Mouse (Mus musculus): ENCODE results near the gene Actr1b. TPM values are rescaled to one million over a fixed set of nuclear protein-coding genes. Genes with fewer than 3 reads are reported as not detected.
"Not testable (repeated sequence)": the region's sequence is repeated elsewhere in the genome, so short reads cannot be mapped to it uniquely, and the experiment has no call there.

The Actr1b gene
- total and polyA plus RNA-seq, 2 experiments from 2014 or later, result 67.5 to 80.5 TPM

DNA sequence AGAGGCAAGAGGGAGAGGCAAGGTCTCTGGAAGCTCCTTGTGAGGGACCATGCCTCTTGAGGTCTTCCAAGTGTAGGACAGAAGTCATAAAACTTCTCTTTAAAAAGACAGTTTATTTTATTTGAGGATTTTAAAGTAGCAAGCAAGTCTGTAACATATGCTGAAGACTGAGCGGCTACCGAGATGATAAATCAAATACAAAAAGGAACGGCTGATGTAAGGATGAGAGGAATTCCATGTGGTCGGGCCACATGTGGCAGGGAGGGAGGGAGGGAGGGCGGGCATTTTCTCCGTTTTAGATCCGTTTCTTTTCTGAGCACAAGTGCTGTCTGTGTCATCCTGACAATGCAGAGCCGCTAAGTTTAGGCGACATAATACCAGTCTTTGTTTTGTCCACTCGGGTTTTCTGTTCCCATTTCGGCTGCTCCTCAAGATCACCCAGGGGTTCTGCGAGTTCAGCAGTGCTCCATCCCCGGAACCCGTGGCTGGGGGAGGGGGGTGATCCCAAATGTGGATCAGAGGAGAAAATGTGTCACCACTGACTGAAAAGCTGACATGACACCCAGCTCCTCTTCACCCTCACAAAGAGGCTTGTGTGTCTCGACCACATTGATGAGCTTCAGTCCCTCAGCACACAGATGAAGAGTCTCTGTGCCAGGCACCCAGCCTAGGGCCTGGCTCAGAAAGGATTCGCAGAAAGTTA is 41.4 kb downstream of the Actr1b start:
- ATAC-seq (ENCODE audit: insufficient read depth, low read depth) (no peak), DNase-seq (ENCODE audit: low spot score) (no peak)
- H3K27ac ChIP-seq (ENCODE audit: low read depth), result no peak overlapping the region
- H3K4me2 ChIP-seq (ENCODE audit: low read depth, low read length), result no peak overlapping the region
- H3K4me1 ChIP-seq (ENCODE audit: control insufficient read depth, insufficient read depth), result no peaks in the 10 kb centered on the region
- H3K9ac ChIP-seq (replicated peaks; ENCODE audit: low read depth, low read length), result no peak overlapping the region
- WGBS, result 46% methylated on average over 16 of the region's 16 CpGs
- H3K9me3 ChIP-seq (replicated peaks; ENCODE audit: control insufficient read depth, low read length), result no peaks in the 10 kb centered on the region
- TF ChIP-seq CTCF (IDR thresholded peaks at IDR 0.05; ENCODE audit: low read depth), result no peak
- no peak for TF ChIP-seq EP300 (IDR thresholded peaks at IDR 0.05; ENCODE audit: low read depth)
- H3K36me3 ChIP-seq (replicated peaks; ENCODE audit: control insufficient read depth, insufficient read depth, low read length), result no peaks in the 10 kb centered on the region
- H3K27me3 ChIP-seq (ENCODE audit: control insufficient read depth, insufficient read depth, low read length), result no peaks in the 10 kb centered on the region
- H3K4me3 ChIP-seq (ENCODE audit: low read depth, low read length), result no peak overlapping the region

DNA sequence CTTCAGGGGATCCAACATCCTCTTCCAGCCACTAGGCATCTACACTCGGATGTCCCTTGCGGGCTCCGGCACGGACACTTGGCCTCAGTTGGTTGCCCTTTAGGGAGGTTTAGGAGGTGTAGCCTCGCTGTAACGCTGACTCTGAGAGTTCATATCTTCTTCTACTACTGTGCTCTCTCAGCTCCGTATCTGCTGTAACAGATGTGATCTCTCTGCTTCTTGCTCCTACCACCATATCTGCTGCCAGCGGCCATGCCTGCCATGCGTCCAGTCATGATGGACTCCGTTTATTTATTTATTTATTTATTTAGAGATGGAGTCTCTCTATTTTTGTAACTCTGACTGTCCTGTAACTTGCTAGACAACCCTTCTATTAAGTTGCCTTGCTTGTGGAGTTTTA is 43.0 kb downstream of the Actr1b start:
- TF ChIP-seq EP300 (IDR thresholded peaks at IDR 0.05; ENCODE audit: low read depth), result no peak
- no peak for TF ChIP-seq CTCF (IDR thresholded peaks at IDR 0.05; ENCODE audit: low read depth)

DNA sequence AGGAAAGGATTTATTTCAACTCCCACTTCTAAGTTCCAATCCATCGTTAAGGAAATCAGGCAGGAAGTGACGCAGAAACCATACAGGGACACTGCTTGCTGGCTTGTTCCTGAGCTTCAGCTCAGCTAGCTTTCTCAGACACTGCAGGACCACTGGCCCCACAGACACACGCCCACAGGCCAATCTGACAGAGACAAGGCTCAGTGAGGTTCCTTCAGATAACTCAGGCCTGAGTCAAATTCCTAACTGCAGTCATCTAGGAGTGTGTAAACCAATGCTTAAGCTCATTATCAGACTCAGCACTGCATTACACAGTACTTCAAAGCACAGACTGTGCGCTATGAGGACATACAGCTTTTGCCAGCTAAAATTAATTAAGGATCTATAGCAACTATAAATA is 44.0 kb downstream of the Actr1b start:
- H3K4me3 ChIP-seq (ENCODE audit: low read depth, low read length), result no peak overlapping the region
- H3K4me1 ChIP-seq (ENCODE audit: control insufficient read depth, insufficient read depth), result no peaks in the 10 kb centered on the region
- no peaks in the 10 kb centered on the region for H3K36me3 ChIP-seq (replicated peaks; ENCODE audit: control insufficient read depth, insufficient read depth, low read length)
- no peak for DNase-seq (ENCODE audit: low spot score)
- 40% methylated on average over 4 of the region's 4 CpGs for WGBS
- no peak overlapping the region for H3K4me2 ChIP-seq (ENCODE audit: low read depth, low read length)
- no peaks in the 10 kb centered on the region for H3K9me3 ChIP-seq (replicated peaks; ENCODE audit: control insufficient read depth, low read length)
- H3K27me3 ChIP-seq (ENCODE audit: control insufficient read depth, insufficient read depth, low read length), result no peaks in the 10 kb centered on the region
- H3K9ac ChIP-seq (replicated peaks; ENCODE audit: low read depth, low read length), result no peak overlapping the region
- TF ChIP-seq EP300 (IDR thresholded peaks at IDR 0.05; ENCODE audit: low read depth) (no peak), CTCF (IDR thresholded peaks at IDR 0.05; ENCODE audit: low read depth) (no peak)
- no peak overlapping the region for H3K27ac ChIP-seq (ENCODE audit: low read depth)
- no peak for ATAC-seq (ENCODE audit: insufficient read depth, low read depth)

More for the DNA sequence above, 43.0 kb downstream of the Actr1b start:
- ATAC-seq (ENCODE audit: insufficient read depth, low read depth) (no peak), DNase-seq (ENCODE audit: low spot score) (no peak)
- H3K9me3 ChIP-seq (replicated peaks; ENCODE audit: control insufficient read depth, low read length), result no peaks in the 10 kb centered on the region
- no peak overlapping the region for H3K9ac ChIP-seq (replicated peaks; ENCODE audit: low read depth, low read length)
- no peak overlapping the region for H3K4me2 ChIP-seq (ENCODE audit: low read depth, low read length)
- no peak overlapping the region for H3K4me3 ChIP-seq (ENCODE audit: low read depth, low read length)
- WGBS, result 85% methylated on average over 10 of the region's 10 CpGs
- H3K27me3 ChIP-seq (ENCODE audit: control insufficient read depth, insufficient read depth, low read length), result no peaks in the 10 kb centered on the region
- no peak overlapping the region for H3K27ac ChIP-seq (ENCODE audit: low read depth)
- no peaks in the 10 kb centered on the region for H3K4me1 ChIP-seq (ENCODE audit: control insufficient read depth, insufficient read depth)
- H3K36me3 ChIP-seq (replicated peaks; ENCODE audit: control insufficient read depth, insufficient read depth, low read length), result no peaks in the 10 kb centered on the region

GRCm38 (mm10) chr1:36668007-36668406 is 46.2 kb downstream of the Actr1b start:
- not testable (repeated sequence) for ATAC-seq (ENCODE audit: insufficient read depth, low read depth); H3K4me2 ChIP-seq (ENCODE audit: low read depth, low read length); DNase-seq (ENCODE audit: low spot score); H3K4me3 ChIP-seq (ENCODE audit: low read depth, low read length); H3K4me1 ChIP-seq (ENCODE audit: control insufficient read depth, insufficient read depth); H3K9ac ChIP-seq (replicated peaks; ENCODE audit: low read depth, low read length); H3K27ac ChIP-seq (ENCODE audit: low read depth); H3K27me3 ChIP-seq (ENCODE audit: control insufficient read depth, insufficient read depth, low read length); H3K36me3 ChIP-seq (replicated peaks; ENCODE audit: control insufficient read depth, insufficient read depth, low read length); H3K9me3 ChIP-seq (replicated peaks; ENCODE audit: control insufficient read depth, low read length)
- 61% methylated on average over 2 of the region's 4 CpGs for WGBS

GRCm38 (mm10) chr1:36665934-36666333 is 48.3 kb downstream of the Actr1b start:
- ATAC-seq (ENCODE audit: insufficient read depth, low read depth) (no peak), DNase-seq (ENCODE audit: low spot score) (no peak)
- TF ChIP-seq CTCF (IDR thresholded peaks at IDR 0.05; ENCODE audit: low read depth) (no peak), EP300 (IDR thresholded peaks at IDR 0.05; ENCODE audit: low read depth) (no peak)
- Histone ChIP-seq H3K4me3 (ENCODE audit: low read depth, low read length) (no peak overlapping the region), H3K27me3 (ENCODE audit: control insufficient read depth, insufficient read depth, low read length) (no peaks in the 10 kb centered on the region), H3K9me3 (replicated peaks; ENCODE audit: control insufficient read depth, low read length) (no peaks in the 10 kb centered on the region), H3K4me2 (ENCODE audit: low read depth, low read length) (no peak overlapping the region), H3K9ac (replicated peaks; ENCODE audit: low read depth, low read length) (no peak overlapping the region), H3K27ac (ENCODE audit: low read depth) (no peak overlapping the region), H3K36me3 (replicated peaks; ENCODE audit: control insufficient read depth, insufficient read depth, low read length) (no peaks in the 10 kb centered on the region), H3K4me1 (ENCODE audit: control insufficient read depth, insufficient read depth) (no peaks in the 10 kb centered on the region)
- WGBS, result 67% methylated on average over 4 of the region's 4 CpGs

- no peak overlapping the region for H3K4me3 ChIP-seq (ENCODE audit: low read depth, low read length)
- H3K9me3 ChIP-seq (replicated peaks; ENCODE audit: control insufficient read depth, low read length), result no peaks in the 10 kb centered on the region
- no peaks in the 10 kb centered on the region for H3K4me1 ChIP-seq (ENCODE audit: control insufficient read depth, insufficient read depth)
- TF ChIP-seq EP300 (IDR thresholded peaks at IDR 0.05; ENCODE audit: low read depth), result no peak
- TF ChIP-seq CTCF (IDR thresholded peaks at IDR 0.05; ENCODE audit: low read depth), result no peak
- DNase-seq (ENCODE audit: low spot score), result no peak
- ATAC-seq (ENCODE audit: insufficient read depth, low read depth), result no peak
- no peak overlapping the region for H3K27ac ChIP-seq (ENCODE audit: low read depth)
- H3K4me2 ChIP-seq (ENCODE audit: low read depth, low read length), result no peak overlapping the region
- no peaks in the 10 kb centered on the region for H3K36me3 ChIP-seq (replicated peaks; ENCODE audit: control insufficient read depth, insufficient read depth, low read length)
- 72% methylated on average over 11 of the region's 11 CpGs for WGBS
- H3K27me3 ChIP-seq (ENCODE audit: control insufficient read depth, insufficient read depth, low read length), result no peaks in the 10 kb centered on the region
- H3K9ac ChIP-seq (replicated peaks; ENCODE audit: low read depth, low read length), result no peak overlapping the region
Measured at GRCm38 (mm10) chr1:36665165-36665723, 49.0 kb downstream of the Actr1b start.

Data from heart, postnatal 0 days (tissue).